Mouse (Mus musculus): Measurements from ENCODE around the gene Eps8.

DNA sequence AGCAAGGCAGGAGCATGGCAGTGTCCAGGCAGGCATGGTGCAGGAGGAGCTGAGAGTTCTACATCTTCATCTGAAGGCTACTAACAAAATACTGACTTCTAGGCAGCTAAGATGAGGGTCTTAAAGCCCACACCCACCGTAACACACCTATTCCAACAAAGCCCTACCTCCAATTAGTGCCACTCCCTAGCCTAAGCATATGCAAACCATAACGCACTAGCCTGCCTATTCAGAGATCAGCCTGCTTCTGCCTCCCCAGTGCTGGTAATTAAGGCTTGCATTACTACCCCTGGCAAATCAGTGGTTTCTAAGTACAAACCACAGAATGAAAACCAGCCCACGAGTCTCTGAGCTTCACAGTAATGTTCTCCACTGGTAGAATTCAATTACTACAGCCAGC, 15.2 kb upstream of the Eps8 start:
- TF ChIP-seq GATA1 (IDR thresholded peaks at IDR 0.05; ENCODE audit: low read length) = no peak
- no peak for TF ChIP-seq TAL1 (IDR thresholded peaks at IDR 0.05; ENCODE audit: low read length)
